Comparison of ENCODE assay signal across 15 mouse cellular contexts in the genomic region with DNA sequence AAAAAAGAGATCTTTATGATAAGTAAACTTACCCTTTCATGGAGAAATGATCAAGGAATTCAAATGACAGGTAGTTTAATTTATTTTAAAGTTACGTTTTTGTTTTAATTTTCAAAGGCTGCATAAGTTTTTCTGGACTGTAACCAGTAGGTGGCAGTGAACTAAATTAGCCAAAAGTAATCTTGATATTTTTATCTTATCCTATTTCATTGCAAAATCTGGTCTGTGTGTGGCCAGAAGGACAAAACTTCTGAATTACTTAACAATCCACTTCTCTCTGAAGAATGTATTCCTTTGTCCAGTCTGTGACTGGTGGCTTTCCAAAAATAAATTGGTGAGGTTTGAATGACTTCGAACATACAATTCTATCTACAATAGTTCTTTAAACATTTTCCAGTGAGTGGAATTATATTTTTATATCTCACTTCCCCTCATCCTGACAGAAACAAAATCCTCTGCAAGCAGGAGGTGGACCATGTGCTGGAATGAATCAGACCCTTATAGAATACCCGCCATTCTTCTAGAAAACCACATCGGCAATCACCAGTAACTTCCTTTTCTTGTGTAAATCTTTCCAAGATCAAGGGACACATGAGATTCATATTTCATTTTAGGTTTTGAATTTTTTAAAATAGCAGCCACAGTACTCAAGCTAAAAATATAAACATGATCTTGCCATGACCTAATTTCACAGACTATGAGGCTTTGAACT.
DNase-seq lines count a peak whose midpoint lies in the region; ATAC-seq and TF ChIP-seq lines count a peak whose summit lies in the region.
"Had no signal": no experiment of that assay in that cellular context is flagged by ENCODE, and none has a peak within 500 bp of the region (broad histone marks: within the 10 kb centered on the region; RNA-seq: fewer than 3 reads in every experiment).

No protein-coding gene starts in this region.

- no peak overlapping the region for H3K27ac ChIP-seq in hindbrain, postnatal 0 days
- no peak overlapping the region for H3K27ac ChIP-seq in hindbrain, embryonic 13.5 days
- no peak overlapping the region for H3K27ac ChIP-seq in limb, embryonic 10.5 days
- H3K27ac ChIP-seq: embryonic facial prominence, embryonic 12.5 days; forebrain, embryonic 13.5 days; liver, embryonic 12.5 days; macrophage had no signal

- H3K4me1 ChIP-seq in hindbrain, postnatal 0 days (ENCODE audit: insufficient read depth, low read length) = no peaks in the 10 kb centered on the region
- H3K4me1 ChIP-seq in hindbrain, embryonic 13.5 days (replicated peaks) = 0 out of 2 replicates have a peak, but pooled peaks cover 3% of the 10 kb centered on the region
- H3K4me1 ChIP-seq in limb, embryonic 10.5 days = peaks cover 9% of the 10 kb centered on the region; the same call in 1 of the 2 replicates
- H3K4me1 ChIP-seq: embryonic facial prominence, embryonic 12.5 days; forebrain, embryonic 13.5 days; liver, embryonic 12.5 days had no signal

- ATAC-seq in hindbrain, postnatal 0 days = no peak
- ATAC-seq in hindbrain, embryonic 13.5 days (ENCODE audit: low FRiP score) = no peak
- peak; percentile 49 for ATAC-seq in CD4-positive, CD25-positive, alpha-beta regulatory T cell, adult 4 months
- ATAC-seq in granulocyte monocyte progenitor cell, adult 5-6 weeks (replicated peaks; ENCODE audit: poor library complexity, severe bottlenecking) = peak; percentile 83
- ATAC-seq: forebrain, embryonic 13.5 days; liver, embryonic 12.5 days had no signal

- no peaks in the 10 kb centered on the region for H3K36me3 ChIP-seq in hindbrain, postnatal 0 days (ENCODE audit: insufficient read depth, low read length)
- peaks cover 9% of the 10 kb centered on the region for H3K36me3 ChIP-seq in hindbrain, embryonic 13.5 days
- H3K36me3 ChIP-seq in limb, embryonic 10.5 days = peaks cover 5% of the 10 kb centered on the region; the same call in 1 of the 2 replicates
- H3K36me3 ChIP-seq: liver, embryonic 12.5 days had no signal

- H3K4me2 ChIP-seq in hindbrain, postnatal 0 days (ENCODE audit: low read depth, low read length) = no peak overlapping the region
- H3K4me2 ChIP-seq in hindbrain, embryonic 13.5 days = no peak overlapping the region
- H3K4me2 ChIP-seq: embryonic facial prominence, embryonic 12.5 days; forebrain, embryonic 13.5 days; liver, embryonic 12.5 days had no signal

- no peak overlapping the region for H3K9ac ChIP-seq in hindbrain, postnatal 0 days (replicated peaks; ENCODE audit: low read length)
- no peak overlapping the region for H3K9ac ChIP-seq in hindbrain, embryonic 13.5 days
- H3K9ac ChIP-seq: embryonic facial prominence, embryonic 12.5 days; forebrain, embryonic 13.5 days; liver, embryonic 12.5 days had no signal

- WGBS in hindbrain, postnatal 0 days = 84% methylated on average over 4 of the region's 4 CpGs
- 82% methylated on average over 4 of the region's 4 CpGs for WGBS in hindbrain, embryonic 13.5 days
- WGBS in limb, embryonic 10.5 days = 93% methylated on average over 4 of the region's 4 CpGs

- TF ChIP-seq CTCF in hindbrain, postnatal 0 days (IDR thresholded peaks at IDR 0.05; ENCODE audit: low read depth) = peak; percentile 49

- H3K27me3 ChIP-seq in hindbrain, postnatal 0 days (ENCODE audit: insufficient read depth, low read length) = no peaks in the 10 kb centered on the region
- no peaks in the 10 kb centered on the region for H3K27me3 ChIP-seq in hindbrain, embryonic 13.5 days
- H3K27me3 ChIP-seq in limb, embryonic 10.5 days (ENCODE audit: low read depth, poor library complexity, severe bottlenecking) = no peaks in the 10 kb centered on the region
- H3K27me3 ChIP-seq: embryonic facial prominence, embryonic 12.5 days; forebrain, embryonic 13.5 days; liver, embryonic 12.5 days had no signal

- H3K4me3 ChIP-seq in hindbrain, postnatal 0 days (ENCODE audit: low read length) = no peak overlapping the region
- no peak overlapping the region for H3K4me3 ChIP-seq in hindbrain, embryonic 13.5 days
- no peak overlapping the region for H3K4me3 ChIP-seq in limb, embryonic 10.5 days
- H3K4me3 ChIP-seq: embryonic facial prominence, embryonic 12.5 days; forebrain, embryonic 13.5 days; liver, embryonic 12.5 days had no signal

- DNase-seq in hindbrain, postnatal 0 days (ENCODE audit: low spot score) = peak; percentile 14
- DNase-seq in 3T3-L1 (ENCODE audit: low read depth, low spot score) = peak; percentile 27
- DNase-seq in urinary bladder, postnatal 14 days (ENCODE audit: low spot score) = no peak
- DNase-seq in limb, embryonic 10.5 days (ENCODE audit: low spot score) = no peak
- DNase-seq: cerebellum, adult 9-11 months; gastrocnemius, postnatal 25 days; right cerebral cortex, postnatal 14 days; thymus, postnatal 14 days had no signal

- no peaks in the 10 kb centered on the region for H3K9me3 ChIP-seq in hindbrain, postnatal 0 days (ENCODE audit: low read length)
- no peaks in the 10 kb centered on the region for H3K9me3 ChIP-seq in hindbrain, embryonic 13.5 days
- no peaks in the 10 kb centered on the region for H3K9me3 ChIP-seq in limb, embryonic 10.5 days (replicated peaks)
- H3K9me3 ChIP-seq: embryonic facial prominence, embryonic 12.5 days; forebrain, embryonic 13.5 days; liver, embryonic 12.5 days had no signal

Comparison
In these comparisons a context has a peak if more than half of its experiments do, and no peak if none do; other contexts are left out.
1. ATAC-seq: peak in CD4-positive, CD25-positive, alpha-beta regulatory T cell, adult 4 months (single experiment) and granulocyte monocyte progenitor cell, adult 5-6 weeks (single experiment); none in hindbrain, postnatal 0 days (single experiment) and hindbrain, embryonic 13.5 days (single experiment).
2. DNase-seq: peak in hindbrain, postnatal 0 days (single experiment) and 3T3-L1 (single experiment); none in urinary bladder, postnatal 14 days (single experiment) and limb, embryonic 10.5 days (single experiment).